Mouse (Mus musculus) E14TG2a.4 (cell line): Measurements from ENCODE around the gene Tdgf1.

Source experiments
- CTCF ChIP-seq: conservative IDR thresholded peaks from 2 replicates; pipeline ENCODE4 v1.5.1; 2014; ENCODE audit warnings: low read length
- NANOG ChIP-seq: IDR thresholded peaks from 2 replicates; pipeline ENCODE4 v1.6.1; 2014; ENCODE audit warnings: borderline replicate concordance, low read length, mixed read lengths

- TF ChIP-seq CTCF = no peak
- TF ChIP-seq NANOG = no peak
These were observed 5.9 kb upstream of the Tdgf1 start for GRCm38 (mm10) chr9:110951866-110952265.
